Mouse (Mus musculus) C2C12 (cell line): ENCODE results near the gene Cux2.

ENCODE experiments used
- CEBPB ChIP-seq: IDR thresholded peaks from one replicate; pipeline ENCODE4 v1.6.1; 2011; ENCODE audit warnings: low read depth, mild to moderate bottlenecking, control low read depth, moderate library complexity
- CTCF ChIP-seq: IDR thresholded peaks from one replicate; pipeline ENCODE4 v1.5.1; 2011; ENCODE audit not compliant: control insufficient read depth, insufficient read depth, insufficient read length
- MYOD1 ChIP-seq: IDR thresholded peaks from one replicate; pipeline ENCODE4 v1.6.1; 2011; ENCODE audit warnings: low read depth; ENCODE audit not compliant: control insufficient read depth, insufficient read length
- USF1 ChIP-seq: IDR thresholded peaks from one replicate; pipeline ENCODE4 v1.6.1; 2011; ENCODE audit warnings: low read depth, mild to moderate bottlenecking, control low read depth, moderate library complexity

DNA sequence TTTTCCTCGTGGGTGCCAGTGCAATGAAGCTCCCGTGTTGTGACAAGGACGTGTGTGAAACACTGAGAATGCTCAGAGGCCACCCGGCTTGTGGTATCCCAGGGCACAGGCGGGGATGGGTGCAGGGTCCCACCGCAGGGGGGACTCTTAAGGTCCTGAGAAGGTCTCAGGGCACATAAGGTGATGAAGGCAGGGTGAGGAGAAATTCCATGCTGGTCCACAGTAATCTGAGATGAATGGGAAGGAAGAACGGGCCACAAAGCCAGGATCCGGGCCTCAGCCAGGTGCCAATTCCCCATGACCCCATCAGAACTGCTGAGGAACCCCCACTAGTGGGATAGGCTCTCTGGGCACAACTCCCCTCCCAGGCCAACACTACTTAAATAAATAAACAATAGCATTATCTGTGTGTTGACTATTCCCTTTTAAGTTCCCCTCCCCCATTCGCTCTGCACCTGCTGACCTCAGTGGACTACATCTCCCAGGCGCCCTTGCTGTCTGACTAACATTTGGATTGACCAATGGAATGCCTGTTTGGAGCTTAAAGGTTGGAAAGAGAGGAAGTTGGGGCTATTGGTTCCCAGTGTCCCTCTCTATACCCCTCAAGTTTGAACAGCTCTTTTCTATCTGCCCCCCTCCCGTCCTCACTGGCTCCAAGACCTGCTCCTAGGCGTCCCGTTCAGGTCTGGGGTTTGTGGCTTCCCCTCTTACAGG lies 4.4 kb upstream of the Cux2 start:
- no peak for TF ChIP-seq MYOD1
- no peak for TF ChIP-seq CTCF
- TF ChIP-seq USF1: no peak
- no peak for TF ChIP-seq CEBPB
